Mouse (Mus musculus) left cerebral cortex, postnatal 4 days (tissue): Measurements from ENCODE around the gene Iffo2. TPM values are rescaled to one million over a fixed set of nuclear protein-coding genes. Genes with fewer than 3 reads are reported as not detected.

ENCODE experiments used
- DNase-seq: peaks from one replicate; pipeline ENCODE4 v3.0.0-alpha.2; 2022
- intact Hi-C: fragments of 180-260 bp; cut with DNase I; formaldehyde crosslinking; loops from one replicate; pipeline ENCODE4 v1.15.1; 2025
- total RNA-seq, 2 experiments: library from RNA; stranded (reverse); gene quantifications; 2 replicates each; pipeline ENCODE4 v1.2.3; 2021

Gene Iffo2
- total RNA-seq, 2 experiments from 2014 or later = 24.2 to 26.3 TPM

DNA sequence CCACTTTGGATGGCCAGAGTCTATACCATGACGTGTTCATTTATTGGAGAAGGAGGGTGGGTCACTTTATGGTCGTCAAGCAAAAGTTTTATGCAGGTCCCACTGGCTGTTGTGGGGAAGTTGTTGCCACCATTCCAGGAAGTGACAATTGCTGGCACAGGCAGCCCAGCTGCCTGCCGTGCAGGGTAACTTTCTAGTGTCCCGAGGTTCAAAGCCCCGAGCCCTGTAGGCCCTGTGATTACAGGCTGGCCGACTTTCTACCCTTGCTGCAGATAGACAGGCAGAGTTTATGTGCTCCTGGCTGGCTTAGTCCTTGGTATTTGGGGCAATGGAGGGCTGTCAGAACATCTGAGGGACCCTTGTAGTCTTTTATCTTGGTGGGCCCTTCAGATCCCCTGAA is 49.1 kb downstream of the Iffo2 start:
- intact Hi-C loops = no loop called here
- no peak for DNase-seq

DNA sequence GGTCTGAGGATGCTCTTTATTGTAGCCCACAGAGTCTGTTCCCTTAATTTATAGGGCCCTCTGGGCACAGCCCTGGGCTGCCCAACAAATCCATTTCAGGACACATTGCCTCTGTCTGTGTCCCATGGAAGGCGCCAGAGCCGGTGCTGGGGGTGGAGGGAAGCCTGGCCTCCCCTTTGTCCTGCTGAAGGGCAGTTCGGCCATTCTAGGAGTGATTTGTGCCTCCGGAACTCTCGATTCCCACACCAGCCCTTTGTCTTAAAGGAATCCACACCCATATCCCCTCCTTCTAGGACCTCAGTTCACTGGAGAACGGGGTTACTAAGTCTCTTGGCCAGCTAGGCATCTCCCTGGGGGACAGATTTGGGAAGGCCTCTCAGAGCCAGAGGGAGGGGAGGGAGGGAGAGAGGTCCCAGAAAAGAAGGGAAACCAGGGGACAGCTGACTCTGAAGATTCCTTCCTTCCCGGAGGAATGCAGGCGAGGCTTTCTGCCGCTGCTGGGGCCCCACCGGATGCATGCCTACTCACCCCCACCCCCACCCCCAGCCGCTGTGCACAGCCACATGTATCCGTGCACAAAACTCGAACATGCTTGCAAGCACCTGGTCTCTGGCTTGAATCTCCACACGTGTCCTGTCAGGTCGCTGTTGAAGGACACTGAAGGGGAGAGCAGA is 50.5 kb downstream of the Iffo2 start:
- intact Hi-C loops = no loop called here
- no peak for DNase-seq

DNA sequence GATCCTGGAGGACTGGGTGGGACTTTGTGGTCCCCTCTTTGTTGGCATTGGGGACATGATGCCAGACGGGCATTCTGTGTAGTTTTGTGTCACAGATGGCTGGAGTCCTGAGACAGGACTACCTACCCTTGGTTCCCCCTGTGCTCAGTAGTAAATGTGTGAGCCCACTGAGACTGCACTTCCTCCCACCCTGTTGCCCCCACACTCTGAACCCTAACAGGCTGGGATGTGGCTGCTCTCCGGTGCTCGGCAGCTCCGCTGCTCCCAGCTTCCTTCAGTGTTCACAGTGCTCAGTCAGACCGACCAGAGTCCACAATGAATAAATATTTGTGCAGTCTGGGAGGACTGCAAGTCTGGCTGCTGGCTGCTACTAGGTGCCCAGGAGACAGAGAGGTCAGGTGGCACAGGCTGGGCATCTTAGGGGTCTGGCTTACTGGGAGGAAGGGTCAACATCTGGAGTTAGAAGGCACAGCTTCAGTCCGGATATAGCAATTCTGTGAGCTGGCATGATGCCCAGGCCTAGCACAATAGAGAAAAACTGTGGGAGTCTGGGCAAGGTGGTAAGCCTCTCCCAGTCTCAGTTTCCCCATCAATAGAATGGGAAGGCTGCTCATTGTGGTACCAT is 51.2 kb downstream of the Iffo2 start:
- intact Hi-C loops = no loop called here
- DNase-seq = no peak

DNA sequence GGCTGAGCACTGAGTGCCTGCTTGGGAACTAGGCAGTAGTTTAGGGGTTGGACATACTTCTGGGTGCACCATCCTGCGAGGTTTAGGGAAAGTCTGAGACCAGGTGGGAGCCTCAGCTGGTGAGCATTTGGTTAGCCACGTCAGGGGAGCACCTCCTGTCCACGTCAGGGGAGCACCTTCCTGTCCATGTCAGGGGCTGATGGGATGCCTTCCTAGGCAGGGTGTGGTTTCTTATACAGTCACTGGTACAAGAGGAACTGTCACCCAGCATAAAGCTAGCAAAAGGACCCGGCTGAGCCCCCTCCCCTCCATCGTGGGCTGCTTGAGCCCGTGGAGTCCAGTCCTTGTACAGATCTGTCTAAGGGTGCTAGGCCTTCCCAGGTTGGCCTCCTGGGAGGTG is 52.0 kb downstream of the Iffo2 start:
- no peak for DNase-seq
- intact Hi-C loops = no loop called here

DNA sequence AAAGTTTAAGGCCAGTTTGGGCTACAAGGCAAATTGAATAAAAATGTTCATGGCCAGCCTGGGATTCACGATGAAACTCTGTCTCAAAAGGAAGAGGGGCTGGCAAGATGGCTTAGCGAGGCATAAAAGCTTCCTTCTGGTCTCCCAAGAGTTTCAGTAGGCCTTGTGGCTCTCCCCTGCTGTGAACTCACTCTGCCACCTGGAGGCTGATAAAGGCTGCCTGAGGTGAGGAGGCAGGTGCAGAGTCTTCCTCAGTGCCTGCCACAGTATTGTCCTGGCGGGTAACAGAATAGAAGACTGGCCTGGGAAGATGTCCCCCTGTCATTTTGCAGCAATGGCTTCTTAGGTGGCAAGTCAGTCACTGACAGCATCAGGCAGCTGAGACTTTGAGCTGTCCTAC is 52.6 kb downstream of the Iffo2 start:
- intact Hi-C loops = no loop called here
- no peak for DNase-seq

DNA sequence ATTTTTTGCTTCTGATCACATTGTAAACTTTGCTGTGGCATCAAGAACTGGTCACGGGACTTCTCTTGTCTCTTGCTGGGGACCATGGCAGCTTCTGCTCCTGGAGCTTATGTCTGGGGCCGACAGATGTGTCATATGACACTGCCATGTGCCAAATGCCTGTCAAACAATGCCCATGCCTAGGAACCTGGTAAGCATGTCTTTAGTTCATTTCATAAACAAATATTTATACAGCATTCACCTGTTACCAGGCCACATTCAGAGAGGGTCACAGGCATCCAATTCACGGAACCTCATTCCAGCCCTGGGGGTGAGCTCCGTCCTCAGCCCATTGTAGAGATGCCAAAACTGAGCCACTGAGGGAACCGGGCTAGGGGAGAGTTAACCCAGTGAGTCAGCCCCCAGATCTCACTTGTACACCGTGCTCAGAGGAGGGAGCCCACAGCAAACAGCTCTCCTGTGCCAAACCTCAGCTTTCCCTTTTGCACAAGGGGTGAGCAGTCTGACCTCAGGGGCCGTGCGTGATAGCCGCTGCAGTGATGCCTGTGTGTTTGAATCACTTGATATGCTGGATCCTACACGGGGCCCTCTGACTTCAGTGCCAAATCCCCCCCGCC is 53.4 kb downstream of the Iffo2 start:
- no peak for DNase-seq
- intact Hi-C loops = no loop called here

DNA sequence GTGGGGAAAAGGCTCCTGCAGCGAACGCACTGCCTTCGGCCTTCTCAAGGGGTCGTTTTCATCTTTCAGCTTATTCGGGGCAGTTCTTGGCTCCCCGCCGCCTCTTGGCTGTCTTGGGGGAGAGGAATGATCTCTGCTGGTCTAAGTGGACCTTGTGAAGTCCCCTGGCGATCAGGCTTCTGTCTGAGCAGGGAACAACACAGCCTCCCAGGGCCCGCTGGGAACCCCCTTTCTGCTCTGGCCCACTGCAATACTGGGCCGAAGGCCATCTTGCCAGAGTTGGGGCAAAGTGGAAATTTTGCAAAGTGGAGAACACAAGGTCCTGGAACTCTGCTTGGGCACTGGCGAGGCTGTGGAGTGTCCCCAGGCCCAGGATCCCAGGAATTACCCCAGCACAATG is 54.4 kb downstream of the Iffo2 start:
- intact Hi-C loops = no loop called here
- peak; percentile 51 for DNase-seq

DNA sequence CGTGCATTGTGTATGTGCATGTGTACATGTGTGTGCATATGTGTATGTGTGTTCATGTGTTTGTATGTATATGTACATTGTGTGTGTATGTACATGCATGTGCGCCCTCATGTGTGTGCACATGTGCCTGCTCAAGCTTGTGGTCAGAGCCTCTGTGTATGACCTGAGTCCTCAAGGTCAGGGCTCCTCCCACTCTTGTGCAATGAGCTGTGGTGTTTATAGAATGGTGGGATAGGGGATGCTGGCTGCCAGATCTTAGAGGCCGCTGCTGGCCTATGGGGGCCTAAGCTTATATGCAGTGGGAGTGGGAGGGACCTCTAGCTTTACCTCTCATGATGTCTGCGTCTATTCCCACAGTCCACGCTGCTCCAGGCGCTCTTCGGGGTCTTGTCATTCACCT is 55.4 kb downstream of the Iffo2 start:
- intact Hi-C loops = no loop called here
- no peak for DNase-seq

DNA sequence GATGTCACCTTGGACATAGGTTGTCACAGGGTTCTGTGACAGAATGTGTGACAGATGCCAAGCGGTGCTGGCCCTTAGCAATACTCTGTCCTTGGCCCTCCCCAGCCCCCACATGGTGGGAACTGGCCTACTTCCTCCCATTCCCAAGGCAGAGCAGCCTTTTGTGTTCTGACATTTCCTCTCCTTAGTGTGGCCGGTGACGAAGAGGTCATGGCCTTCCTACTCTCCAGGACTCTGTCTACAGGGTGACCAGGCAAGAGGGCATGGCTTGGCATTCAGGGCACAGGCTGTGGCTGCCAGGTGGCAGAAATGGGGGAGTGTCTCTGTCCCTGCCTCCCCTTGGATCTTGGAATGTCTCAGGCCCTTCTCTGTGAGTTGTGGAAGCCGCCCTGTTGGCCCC is 57.0 kb downstream of the Iffo2 start:
- intact Hi-C loops = no loop called here
- no peak for DNase-seq

DNA sequence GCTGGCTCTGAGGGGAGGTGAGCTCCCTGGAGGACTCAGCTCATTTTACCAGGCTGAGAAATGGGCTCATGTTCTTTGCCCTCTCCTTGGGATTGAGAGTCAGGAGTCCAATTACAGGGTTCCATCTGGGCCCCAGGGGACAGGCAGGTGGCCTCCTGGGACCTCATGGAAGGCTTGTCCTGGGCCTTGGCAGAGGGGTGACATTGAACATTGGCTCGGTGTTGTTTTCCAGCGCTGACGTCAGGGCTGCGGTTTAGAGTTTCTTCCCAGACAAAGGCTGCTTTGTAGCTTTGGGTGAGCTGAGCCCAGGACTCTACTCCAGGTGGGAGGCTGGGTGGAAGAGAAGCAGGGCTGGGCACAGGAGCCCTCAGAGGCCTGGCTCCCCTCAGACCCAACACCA is 57.4 kb downstream of the Iffo2 start:
- intact Hi-C loops = no loop called here

DNA sequence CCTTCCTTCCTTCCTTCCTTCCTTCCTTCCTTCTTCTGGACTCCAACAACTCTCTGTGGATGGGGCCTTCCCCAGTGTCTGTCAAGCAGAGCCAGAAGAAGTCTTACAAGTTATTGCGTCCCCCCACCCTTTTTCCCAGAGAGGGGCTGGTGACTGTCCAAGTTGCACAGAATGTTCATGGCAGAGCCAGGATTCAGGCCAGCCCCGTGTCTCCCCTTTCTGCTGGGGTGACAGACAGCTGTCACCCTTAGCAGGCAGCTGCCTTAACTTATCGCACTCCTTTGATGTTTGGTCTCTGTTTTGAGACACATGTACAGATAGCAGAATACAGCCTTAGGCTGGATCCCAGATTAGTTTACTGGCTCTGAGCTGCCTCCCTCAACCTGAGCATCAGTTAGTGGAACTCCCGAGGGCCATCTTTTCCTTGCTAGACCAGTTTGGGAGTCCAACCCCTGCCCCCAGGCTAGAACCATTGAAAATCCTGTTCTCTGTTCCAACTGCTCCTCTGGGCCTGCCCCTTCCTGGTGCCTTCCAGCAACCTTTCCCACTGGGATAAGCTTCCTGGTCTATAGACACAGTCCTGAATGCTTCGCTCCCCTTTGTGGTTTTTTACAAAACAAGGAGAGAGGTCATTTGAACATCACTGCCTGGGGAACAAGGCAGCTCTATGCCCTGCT is 59.1 kb downstream of the Iffo2 start:
- intact Hi-C loops = no loop called here
- DNase-seq = no peak

More for the DNA sequence above, 57.4 kb downstream of the Iffo2 start:
- no peak for DNase-seq

DNA sequence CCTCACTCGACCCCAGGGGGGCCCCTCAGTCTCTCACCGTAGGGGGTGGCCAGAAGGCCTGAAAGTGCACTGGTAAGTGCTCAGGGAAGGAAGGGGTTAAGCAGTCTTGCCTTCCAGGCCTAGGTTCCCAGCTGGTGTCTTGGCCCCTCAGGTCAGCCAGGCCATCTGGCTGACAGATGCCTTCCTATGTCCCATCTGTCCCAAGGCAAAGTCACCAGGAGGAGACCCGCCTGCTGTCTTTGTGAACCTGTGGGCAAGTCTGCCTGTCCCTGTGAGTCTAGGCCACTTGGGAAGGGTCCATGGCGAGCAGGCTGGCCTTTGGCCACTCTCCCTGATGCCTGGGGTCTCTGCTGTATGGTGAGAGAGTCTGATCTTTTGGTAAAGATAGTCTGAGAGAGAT is 60.1 kb downstream of the Iffo2 start:
- peak; percentile 79 for DNase-seq
- intact Hi-C loops = no loop called here

DNA sequence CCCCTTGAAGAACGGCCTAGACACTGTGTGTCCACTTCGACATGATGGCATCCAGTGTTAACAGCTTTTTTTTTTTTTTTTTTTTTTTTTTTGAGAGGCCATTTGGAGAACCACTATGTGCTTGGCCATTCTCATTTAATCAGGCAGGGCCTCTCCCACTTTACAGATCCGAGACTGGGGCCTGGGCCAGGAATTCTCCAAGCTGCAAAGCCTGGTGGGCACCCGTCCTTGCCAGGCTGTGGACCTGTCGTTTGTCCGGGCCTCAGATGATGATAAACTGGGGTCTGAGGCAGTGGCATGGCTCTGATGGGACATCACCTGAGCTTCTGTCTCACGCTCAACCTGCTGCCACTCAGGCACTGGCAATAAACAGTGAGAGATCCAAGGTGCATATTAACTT is 62.5 kb downstream of the Iffo2 start:
- intact Hi-C loops = no loop called here
- no peak for DNase-seq

DNA sequence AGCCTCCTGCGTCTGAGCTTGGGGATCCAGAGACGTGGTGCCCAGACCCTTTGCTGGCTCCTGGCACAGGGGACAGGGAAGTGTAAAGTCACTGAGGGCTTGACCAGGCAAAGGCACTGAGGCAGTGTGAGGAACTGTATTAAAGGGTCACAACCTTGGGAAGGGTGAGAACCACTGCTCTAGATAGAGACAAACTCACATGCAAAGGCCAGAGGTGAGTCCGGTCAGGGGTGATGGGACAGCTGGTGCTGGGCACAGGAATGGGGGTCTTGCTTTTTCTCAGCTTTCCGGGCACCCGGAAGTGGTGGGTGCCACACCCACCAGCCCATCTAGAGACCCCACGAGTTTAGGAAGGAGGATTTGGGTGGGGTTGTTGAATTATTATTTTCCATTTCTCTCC is 63.0 kb downstream of the Iffo2 start:
- no peak for DNase-seq
- intact Hi-C loops = no loop called here

DNA sequence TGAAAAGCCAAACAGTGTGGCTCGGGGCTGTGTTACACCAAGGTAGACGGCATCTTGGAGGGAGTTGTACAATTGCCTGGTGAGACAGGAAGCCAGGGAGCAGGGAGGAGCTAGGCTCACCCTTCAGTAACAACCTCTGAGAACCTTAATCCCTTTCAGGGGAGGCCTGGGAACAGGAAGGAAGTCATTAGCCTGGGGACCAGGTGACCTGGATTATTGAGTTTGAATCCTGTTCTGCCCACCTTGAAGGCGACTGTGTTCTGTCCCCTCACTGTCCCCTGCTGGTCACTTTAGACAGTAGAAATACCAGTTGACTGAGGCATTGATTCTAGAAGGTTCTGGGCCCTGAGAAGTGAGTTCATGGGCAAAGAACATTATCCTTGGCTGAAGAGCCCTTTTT is 63.7 kb downstream of the Iffo2 start:
- intact Hi-C loops = no loop called here
- no peak for DNase-seq

DNA sequence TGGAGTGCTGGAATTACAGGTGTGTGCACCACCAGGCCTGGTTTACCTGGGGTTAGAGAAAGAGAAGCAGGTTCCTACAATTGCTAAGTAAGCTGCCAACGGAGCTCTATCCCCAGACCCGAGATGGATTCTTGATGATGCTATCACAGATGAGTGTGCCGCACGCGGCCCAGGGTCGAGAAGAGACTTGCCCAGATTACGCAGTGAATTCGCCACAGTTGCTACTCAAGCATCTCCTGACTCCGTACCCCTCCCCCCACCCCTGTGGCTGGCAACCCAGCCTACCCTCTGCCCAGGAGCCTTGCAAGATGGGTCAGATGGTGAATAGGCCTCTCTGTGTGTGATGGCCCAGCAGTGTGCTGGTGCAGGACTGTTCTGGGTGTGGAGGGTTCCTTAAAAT is 66.4 kb downstream of the Iffo2 start:
- intact Hi-C loops = no loop called here
- no peak for DNase-seq

DNA sequence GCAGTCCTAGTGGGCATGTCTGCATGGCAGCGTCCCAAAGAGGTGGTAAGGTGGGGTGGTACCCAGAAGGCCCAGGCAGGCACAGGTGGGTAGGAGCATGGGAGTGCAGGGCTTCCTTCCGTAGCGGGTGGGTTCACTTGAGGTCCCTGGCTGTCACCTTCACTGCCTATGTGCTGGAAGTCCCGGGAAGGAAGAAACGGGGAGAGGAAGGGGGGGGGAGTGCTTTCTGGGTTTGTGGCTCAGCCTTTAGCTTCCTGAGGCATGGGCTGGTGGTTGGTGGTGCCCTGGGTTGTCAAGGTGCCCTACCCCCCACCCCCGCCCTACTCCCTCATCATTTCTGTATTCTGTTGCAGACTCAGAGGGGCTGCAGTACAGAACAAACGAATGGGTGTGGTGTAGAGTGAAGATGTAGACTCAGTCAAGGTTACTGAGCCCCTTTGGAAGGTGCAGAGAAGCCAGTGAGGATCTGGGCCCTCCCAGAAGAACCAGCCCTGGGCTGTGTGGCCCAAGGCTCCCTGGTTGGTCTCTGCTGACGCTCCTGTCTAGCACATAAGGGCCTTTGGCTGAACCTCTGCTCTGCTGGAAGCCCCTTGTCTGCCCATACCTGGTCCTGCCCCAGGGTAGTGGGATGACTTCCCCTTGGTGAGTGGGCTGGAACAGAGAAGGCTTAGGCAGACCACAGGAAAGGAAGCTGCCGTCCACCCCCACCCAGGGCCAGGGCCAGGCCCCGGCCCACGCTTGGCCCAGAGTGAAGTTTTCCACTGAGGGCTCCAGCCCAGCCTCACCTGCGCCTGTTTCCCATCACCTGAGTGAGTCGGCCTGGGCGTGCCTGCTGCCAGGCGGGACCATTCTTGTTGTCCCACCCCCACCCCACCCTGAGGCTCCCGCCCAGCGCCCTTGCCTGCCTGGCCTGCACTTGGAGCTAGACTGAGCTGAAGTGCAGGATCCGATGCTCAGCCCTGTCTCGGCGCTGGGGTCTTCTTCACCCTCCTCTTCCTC is 67.2 kb downstream of the Iffo2 start:
- intact Hi-C loops = no loop called here
- no peak for DNase-seq

DNA sequence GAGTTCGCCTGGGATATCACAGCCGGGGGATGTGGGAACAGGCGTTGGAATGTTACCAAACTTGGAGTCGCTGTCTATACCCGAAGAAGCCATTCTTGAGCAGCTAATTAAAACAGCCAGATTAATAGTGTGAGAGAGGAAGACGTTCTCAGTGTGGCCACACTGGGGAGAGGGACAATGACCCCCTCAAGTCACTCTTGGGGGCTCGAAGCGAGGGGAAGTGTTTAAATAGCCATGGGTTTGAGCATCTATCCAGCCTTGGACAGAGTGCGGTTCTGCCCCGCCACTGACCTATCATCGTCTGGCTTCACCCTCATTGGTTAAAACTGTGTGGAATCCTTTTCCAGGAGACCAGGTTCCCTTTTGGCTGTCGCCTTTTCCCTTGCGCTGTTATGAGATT is 68.0 kb downstream of the Iffo2 start:
- intact Hi-C loops = no loop called here
- DNase-seq = no peak

DNA sequence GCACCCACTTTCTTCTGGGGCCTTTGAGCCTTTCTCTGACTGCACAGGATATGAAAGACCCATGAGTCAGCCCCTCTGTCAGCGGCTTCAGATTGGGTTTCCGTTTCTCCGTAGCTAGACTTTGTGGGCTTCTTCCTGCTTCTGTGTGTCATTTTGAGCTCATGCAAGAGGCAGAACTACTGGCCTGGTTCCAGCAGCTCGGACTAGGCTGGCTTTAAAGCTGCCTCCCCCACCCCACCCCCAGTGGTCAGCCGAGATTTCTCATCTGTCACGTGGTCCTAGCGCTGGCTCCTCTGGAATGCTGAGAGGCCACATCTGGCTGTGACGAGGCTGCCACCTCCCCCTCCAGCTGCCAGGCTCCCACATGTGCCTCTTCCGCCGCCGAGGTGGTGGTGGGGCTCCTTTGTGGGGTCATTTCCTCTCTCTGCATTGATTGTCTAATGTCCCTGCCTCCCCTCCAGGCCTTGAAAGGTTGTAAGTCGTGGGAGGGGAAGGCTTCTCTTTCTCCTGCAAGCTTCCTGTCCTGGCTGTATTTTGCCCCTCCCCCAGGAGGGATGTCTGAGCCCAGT is 68.7 kb downstream of the Iffo2 start:
- DNase-seq = peak; percentile 75
- intact Hi-C loops = no loop called here
